Mouse (Mus musculus) thymus, adult 2 months (tissue): ENCODE measurements around the gene Macrod2.

Source experiments
- CTCF ChIP-seq: fragments of 200-500 bp; IDR thresholded peaks from 2 replicates; pipeline ENCODE4 v1.5.1; 2012; ENCODE audit warnings: mild to moderate bottlenecking, control low read depth, low read length, moderate library complexity, borderline replicate concordance; ENCODE audit not compliant: control insufficient read depth, poor library complexity, insufficient read depth; ENCODE audit errors: extremely low read depth
- POLR2A ChIP-seq: fragments of 200-500 bp; IDR thresholded peaks from 2 replicates; pipeline ENCODE4 v1.6.1; 2012; ENCODE audit warnings: mild to moderate bottlenecking, low read length, control low read depth, moderate library complexity; ENCODE audit not compliant: control insufficient read depth, poor library complexity, insufficient read depth; ENCODE audit errors: extremely low read depth

DNA sequence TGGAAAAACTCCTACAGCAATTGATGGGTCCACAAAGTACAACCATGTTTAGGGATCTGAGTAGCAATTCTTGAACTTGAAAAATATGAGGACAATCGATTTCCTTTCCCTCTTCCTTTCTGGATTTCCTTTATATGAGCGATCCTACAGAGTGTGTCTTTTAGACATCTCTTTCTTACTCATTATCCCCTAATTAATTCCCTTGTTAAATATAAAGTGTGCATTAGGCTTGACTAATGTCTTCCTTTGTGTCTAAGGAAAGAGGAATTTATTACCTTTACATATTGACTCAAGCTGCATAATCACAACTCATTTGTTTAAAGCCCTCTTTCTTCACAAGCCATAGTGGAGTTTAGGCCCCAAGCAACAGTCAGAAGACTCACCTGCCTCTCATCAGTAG lies 1316.7 kb downstream of the Macrod2 start:
- TF ChIP-seq POLR2A (no peak), CTCF (no peak)
